Mouse (Mus musculus) G1E (cell line): ENCODE data around the gene Erc2. TPM values are rescaled to one million over a fixed set of nuclear protein-coding genes. Genes with fewer than 3 reads are reported as not detected.

Experiments used
- ATAC-seq: 2 replicates; pipeline ENCODE4 v1.8.0; 2016; ENCODE audit warnings: mild to moderate bottlenecking; ENCODE audit not compliant: insufficient number of reproducible peaks, poor library complexity, low FRiP score, severe bottlenecking; ENCODE audit errors: extremely low read depth
- DNase-seq: peaks from one replicate; pipeline ENCODE4 v3.0.0; 2012; ENCODE audit warnings: low spot score
- H3K27me3 ChIP-seq: 2 replicates; pipeline ENCODE4 v1.6.1; 2012; ENCODE audit warnings: mild to moderate bottlenecking, low read length, inconsistent platforms; ENCODE audit not compliant: insufficient read depth
- H3K36me3 ChIP-seq: replicated peaks from 2 replicates; pipeline ENCODE3; 2012; ENCODE audit warnings: mild to moderate bottlenecking, inconsistent platforms
- H3K4me1 ChIP-seq: 2 replicates; pipeline ENCODE4 v1.6.1; 2012; ENCODE audit warnings: low read depth, low read length, inconsistent platforms, mixed read lengths; ENCODE audit not compliant: insufficient read depth
- H3K4me3 ChIP-seq: 2 replicates; pipeline ENCODE4 v1.5.1; 2012; ENCODE audit warnings: low read depth, mild to moderate bottlenecking, inconsistent platforms, low read length, moderate library complexity, mixed read lengths
- H3K9me3 ChIP-seq: replicated peaks from 2 replicates; pipeline ENCODE4 v1.6.1; 2012; ENCODE audit warnings: inconsistent platforms
- CTCF ChIP-seq: IDR thresholded peaks from 2 replicates; pipeline ENCODE4 v1.5.1; 2012; ENCODE audit warnings: low read depth, low read length, inconsistent platforms, mixed read lengths
- GATA1 ChIP-seq: IDR thresholded peaks from 2 replicates; pipeline ENCODE4 v1.6.1; 2012; ENCODE audit warnings: borderline replicate concordance, low read length, inconsistent platforms, mixed read lengths
- GATA2 ChIP-seq: IDR thresholded peaks from 2 replicates; pipeline ENCODE4 v1.6.1; 2012; ENCODE audit warnings: low read depth, low read length, inconsistent platforms, borderline replicate concordance
- POLR2AphosphoS5 ChIP-seq: IDR thresholded peaks from 2 replicates; pipeline ENCODE4 v1.6.1; 2012; ENCODE audit warnings: low read depth, low read length, inconsistent platforms; ENCODE audit not compliant: insufficient replicate concordance
- TAL1 ChIP-seq: conservative IDR thresholded peaks from 2 replicates; pipeline ENCODE4 v1.6.1; 2012; ENCODE audit warnings: low read depth, low read length, inconsistent platforms, mixed read lengths
- polyA plus RNA-seq: library from polyadenylated mRNA; stranded (reverse); fragments of >175 nt; gene quantifications from 2 replicates; pipeline ENCODE4 v1.2.3, GENCODE M21; 2012
- total RNA-seq, 2 experiments: library from RNA; stranded (forward) in 1 of 2; stranded (reverse) in 1 of 2; fragments of 200-1000 nt in 1 of 2; fragments of >200 nt in 1 of 2; fragmentation: Nextera tagmentation in 1 of 2; gene quantifications; 2 replicates each; pipeline ENCODE4 v1.2.3; 2014 to 2017

The Erc2 gene
- total and polyA plus RNA-seq, 3 experiments: 0.49 TPM; not detected in 2

DNA sequence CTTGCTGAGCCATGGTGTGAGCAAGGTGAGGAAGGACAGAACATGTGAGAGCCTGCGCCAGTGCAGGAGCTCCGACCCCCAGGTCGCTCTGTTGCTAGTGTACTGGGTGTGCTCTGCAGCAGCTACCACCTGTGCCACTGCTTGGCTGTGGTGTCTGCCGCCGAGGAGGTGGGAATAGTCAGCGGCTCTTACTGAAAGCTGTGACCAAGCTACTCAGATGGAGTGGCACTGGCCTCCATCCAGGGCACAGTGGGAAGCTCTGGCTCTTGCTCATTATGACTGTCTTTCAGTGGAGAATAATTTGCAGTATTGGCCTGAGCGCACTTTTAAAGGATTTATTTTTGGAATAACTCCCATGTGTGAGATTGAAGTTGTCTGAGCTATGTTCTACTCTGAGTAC lies 73.6 kb downstream of the Erc2 start:
- no peaks in the 10 kb centered on the region for H3K4me1 ChIP-seq

DNA sequence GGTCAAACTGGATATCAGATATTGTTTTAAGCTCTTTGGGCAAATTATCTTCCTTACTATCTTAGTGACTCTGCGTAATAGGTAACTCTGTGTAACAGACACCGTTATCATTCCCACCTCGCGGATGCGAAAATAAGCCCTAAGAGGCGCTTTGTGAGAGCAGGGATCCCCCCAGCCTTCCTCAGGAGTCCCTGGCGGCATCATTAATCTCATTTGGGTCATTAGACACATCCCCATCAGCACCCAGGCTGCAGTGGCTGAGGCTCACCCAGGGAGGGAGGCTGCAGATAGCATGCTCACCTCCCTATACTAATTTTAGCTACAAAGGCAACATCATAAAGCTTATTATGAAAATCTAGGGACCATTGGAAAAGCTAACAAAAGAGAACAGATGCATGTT lies 95.1 kb downstream of the Erc2 start:
- Histone ChIP-seq H3K36me3 (no peaks in the 10 kb centered on the region), H3K9me3 (0 out of 2 replicates have a peak, but pooled peaks cover 3% of the 10 kb centered on the region), H3K4me3 (no peak overlapping the region), H3K27me3 (no peaks in the 10 kb centered on the region), H3K4me1 (no peaks in the 10 kb centered on the region)
- DNase-seq (no peak), ATAC-seq (no peak)
- TF ChIP-seq CTCF (no peak), POLR2AphosphoS5 (no peak), GATA1 (no peak), GATA2 (no peak)

More for the DNA sequence above, 73.6 kb downstream of the Erc2 start:
- ATAC-seq: no peak
- H3K4me3 ChIP-seq: no peak overlapping the region
- no peaks in the 10 kb centered on the region for H3K36me3 ChIP-seq
- no peaks in the 10 kb centered on the region for H3K27me3 ChIP-seq
- TF ChIP-seq TAL1: no peak
- no peak for TF ChIP-seq CTCF
- no peak for TF ChIP-seq GATA1
- TF ChIP-seq GATA2: no peak
- TF ChIP-seq POLR2AphosphoS5: no peak
- H3K9me3 ChIP-seq: peaks cover 3% of the 10 kb centered on the region
- DNase-seq: no peak

DNA sequence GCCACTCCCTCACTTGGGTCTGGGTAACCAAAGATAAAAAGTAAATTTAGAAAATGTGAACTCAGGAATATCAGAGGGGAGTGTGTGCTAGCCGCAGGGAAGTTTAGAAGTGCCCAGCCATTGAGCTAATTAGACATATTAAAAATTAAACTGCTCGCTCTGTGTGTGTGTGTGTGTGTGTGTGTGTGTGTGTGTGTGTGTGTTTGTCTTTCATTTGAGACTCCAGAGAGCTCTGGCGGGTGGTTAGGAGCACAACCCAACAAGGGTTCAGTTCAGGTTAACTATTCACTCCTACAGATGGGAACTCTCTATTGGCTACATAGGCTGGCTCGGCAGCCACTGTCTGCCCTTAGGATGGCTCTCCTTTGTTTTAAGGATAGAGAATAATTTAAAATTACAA lies 97.4 kb downstream of the Erc2 start:
- no peak for TF ChIP-seq CTCF
- no peak for TF ChIP-seq GATA1
- no peak for TF ChIP-seq POLR2AphosphoS5
- TF ChIP-seq GATA2: no peak
- TF ChIP-seq TAL1: no peak
- no peak overlapping the region for H3K4me3 ChIP-seq
- ATAC-seq: no peak

DNA sequence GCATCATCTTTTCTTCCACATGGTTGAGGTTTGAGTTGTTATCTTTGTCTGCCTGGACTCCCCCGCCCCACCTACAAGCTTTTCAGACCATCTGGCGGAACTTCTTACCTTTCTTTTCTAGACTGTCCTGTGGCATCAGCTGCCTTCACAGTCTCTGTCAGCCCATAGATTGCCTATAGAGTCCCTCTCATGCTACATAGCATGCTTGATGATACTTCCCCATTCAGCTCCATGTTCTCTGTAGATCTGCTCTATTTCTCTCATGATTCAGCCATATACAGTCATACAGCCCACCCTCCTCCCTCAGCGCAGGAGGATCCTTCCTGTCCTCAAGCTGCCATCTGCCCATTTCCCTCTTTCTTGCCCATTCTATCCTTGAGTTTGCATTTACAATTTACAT lies 98.7 kb downstream of the Erc2 start:
- H3K36me3 ChIP-seq: no peaks in the 10 kb centered on the region
- no peak overlapping the region for H3K4me3 ChIP-seq
- H3K9me3 ChIP-seq: 0 out of 2 replicates have a peak, but pooled peaks cover 7% of the 10 kb centered on the region
- no peaks in the 10 kb centered on the region for H3K27me3 ChIP-seq
- ATAC-seq (no peak), DNase-seq (no peak)
- H3K4me1 ChIP-seq: no peaks in the 10 kb centered on the region
- TF ChIP-seq GATA2 (no peak), GATA1 (no peak), POLR2AphosphoS5 (no peak), TAL1 (no peak), CTCF (no peak)

More for the DNA sequence above, 97.4 kb downstream of the Erc2 start:
- Histone ChIP-seq H3K27me3 (no peaks in the 10 kb centered on the region), H3K9me3 (0 out of 2 replicates have a peak, but pooled peaks cover 7% of the 10 kb centered on the region), H3K4me1 (no peaks in the 10 kb centered on the region), H3K36me3 (no peaks in the 10 kb centered on the region)
- DNase-seq: no peak

DNA sequence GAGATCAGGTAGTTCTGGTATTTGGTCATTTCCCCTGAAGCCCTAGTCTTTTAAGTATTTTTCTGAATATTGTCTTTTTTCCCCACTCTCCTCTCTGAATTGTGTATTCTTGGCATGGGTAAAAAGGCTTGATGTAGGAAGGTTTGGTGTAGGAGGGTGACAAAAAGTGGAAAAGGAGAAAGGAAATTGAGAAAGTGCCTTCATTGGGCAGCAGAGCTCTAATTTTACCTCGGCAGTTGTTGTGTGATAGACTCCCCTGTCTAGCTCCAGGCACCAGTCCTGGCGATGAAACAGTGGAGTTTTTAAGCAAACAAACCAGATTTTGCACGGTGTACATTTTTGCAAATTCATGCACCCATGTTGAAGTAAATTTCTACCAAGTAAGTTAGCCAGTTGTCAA lies 99.5 kb downstream of the Erc2 start:
- TF ChIP-seq CTCF: no peak
- no peak for ATAC-seq
- Histone ChIP-seq H3K4me1 (no peaks in the 10 kb centered on the region), H3K4me3 (no peak overlapping the region), H3K36me3 (no peaks in the 10 kb centered on the region), H3K9me3 (0 out of 2 replicates have a peak, but pooled peaks cover 7% of the 10 kb centered on the region), H3K27me3 (no peaks in the 10 kb centered on the region)
- no peak for DNase-seq

DNA sequence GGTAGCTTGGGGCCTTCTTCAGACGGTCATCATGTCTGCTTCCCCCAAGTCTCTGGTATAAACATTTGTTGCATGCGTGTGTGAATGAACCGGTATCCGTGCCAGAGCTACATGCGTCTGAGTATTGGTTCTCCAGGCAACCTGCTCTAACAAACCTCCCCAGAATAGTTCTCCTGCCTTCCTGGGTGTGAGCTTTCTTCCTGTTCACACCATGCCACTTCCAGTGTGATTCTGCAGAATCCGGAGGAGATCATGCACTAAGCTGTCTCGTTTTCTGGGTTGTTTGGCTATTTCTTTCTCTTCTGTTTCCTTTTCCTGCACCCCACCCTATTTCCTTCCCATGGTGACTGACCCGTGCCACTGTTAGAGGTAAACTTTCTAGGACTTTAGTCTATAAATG lies 105.3 kb downstream of the Erc2 start:
- H3K36me3 ChIP-seq: no peaks in the 10 kb centered on the region
- H3K9me3 ChIP-seq: 0 out of 2 replicates have a peak, but pooled peaks cover 5% of the 10 kb centered on the region
- ATAC-seq (no peak), DNase-seq (no peak)
- no peak for TF ChIP-seq CTCF
- TF ChIP-seq GATA1: no peak
- TF ChIP-seq GATA2: no peak
- no peak for TF ChIP-seq POLR2AphosphoS5
- TF ChIP-seq TAL1: no peak
- no peaks in the 10 kb centered on the region for H3K4me1 ChIP-seq
- H3K27me3 ChIP-seq: no peaks in the 10 kb centered on the region
- no peak overlapping the region for H3K4me3 ChIP-seq

DNA sequence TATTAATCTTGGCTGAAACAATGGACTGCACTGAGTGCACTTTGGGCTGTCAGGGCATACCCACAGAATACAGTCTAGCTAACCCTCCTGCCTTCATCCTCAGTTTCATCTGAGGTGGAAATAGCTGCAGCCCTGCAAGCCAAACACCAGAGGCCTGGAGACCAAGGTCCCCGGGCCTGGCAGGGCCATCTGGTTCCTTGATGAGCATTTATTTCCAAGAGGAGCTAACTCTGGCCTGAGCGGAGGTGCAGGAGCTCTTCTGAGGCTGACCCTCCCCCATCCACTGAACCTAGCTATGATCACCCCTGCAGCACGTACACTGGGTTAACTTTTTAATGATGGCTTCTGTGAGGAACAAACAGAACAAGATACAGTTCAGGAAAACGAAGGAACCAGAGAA lies 108.9 kb downstream of the Erc2 start:
- ATAC-seq: no peak

More for the DNA sequence above, 108.9 kb downstream of the Erc2 start:
- H3K27me3 ChIP-seq: no peaks in the 10 kb centered on the region
- H3K4me1 ChIP-seq: no peaks in the 10 kb centered on the region
- no peak overlapping the region for H3K4me3 ChIP-seq
- no peaks in the 10 kb centered on the region for H3K36me3 ChIP-seq
- no peak for DNase-seq
- 0 out of 2 replicates have a peak, but pooled peaks cover 2% of the 10 kb centered on the region for H3K9me3 ChIP-seq
- TF ChIP-seq TAL1 (no peak), GATA1 (no peak), POLR2AphosphoS5 (no peak), GATA2 (no peak), CTCF (no peak)
